Mouse (Mus musculus) skeletal muscle tissue, adult 2 months (tissue): ENCODE measurements at regions not wholly inside any gene's neighbourhood (a gene's known extent, or its start where the extent isn't known, plus 50 kb on each side); places are given as distances from the start of the nearest gene placed in this dataset.
A peak's percentile ranks its signal among the peaks of the same experiment; 100 is the strongest.

Experiments
- DNase-seq: peaks from one replicate; pipeline ENCODE4 v3.0.0-alpha.2; 2012; ENCODE audit warnings: low read depth, low spot score

DNA sequence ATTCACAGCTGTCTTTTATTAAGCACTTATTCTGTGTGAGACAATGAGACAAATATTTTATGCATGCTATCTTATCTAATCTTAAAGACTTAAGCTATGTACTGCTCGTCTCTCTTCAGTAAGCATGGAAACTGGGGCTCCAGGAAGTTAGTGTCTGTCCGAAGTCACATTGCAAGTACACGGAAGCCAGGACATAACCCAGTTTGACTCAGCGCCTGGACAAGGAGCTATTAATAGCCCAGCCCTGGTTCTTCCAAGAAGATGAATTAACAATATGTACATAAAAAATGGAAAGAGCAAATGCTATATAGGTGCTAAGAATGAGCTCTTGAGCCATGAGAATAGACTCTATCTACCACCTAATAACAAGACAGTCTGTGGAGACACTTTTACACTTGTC lies 85.2 kb upstream of the Col24a1 start:
- DNase-seq: peak; percentile 62

DNA sequence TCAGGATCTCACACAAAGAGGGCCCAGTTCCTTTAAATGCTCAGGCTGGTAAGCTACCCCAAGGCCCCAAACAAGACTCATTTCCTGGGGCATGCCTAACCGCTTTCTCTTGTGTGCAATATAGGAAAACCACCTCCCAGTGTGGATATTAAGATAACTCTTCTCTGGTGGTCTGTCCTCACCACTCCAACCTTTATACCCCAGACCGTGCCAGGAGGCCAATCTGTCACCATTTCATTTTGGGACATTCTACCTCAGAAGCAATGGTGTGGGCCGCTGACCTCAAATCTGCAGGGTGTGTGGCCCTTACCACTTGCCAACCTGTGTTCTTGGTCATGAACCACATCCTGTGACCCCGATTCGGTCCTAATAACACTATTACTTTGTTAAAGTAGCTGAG lies 82.1 kb upstream of the Col24a1 start:
- DNase-seq: no peak

DNA sequence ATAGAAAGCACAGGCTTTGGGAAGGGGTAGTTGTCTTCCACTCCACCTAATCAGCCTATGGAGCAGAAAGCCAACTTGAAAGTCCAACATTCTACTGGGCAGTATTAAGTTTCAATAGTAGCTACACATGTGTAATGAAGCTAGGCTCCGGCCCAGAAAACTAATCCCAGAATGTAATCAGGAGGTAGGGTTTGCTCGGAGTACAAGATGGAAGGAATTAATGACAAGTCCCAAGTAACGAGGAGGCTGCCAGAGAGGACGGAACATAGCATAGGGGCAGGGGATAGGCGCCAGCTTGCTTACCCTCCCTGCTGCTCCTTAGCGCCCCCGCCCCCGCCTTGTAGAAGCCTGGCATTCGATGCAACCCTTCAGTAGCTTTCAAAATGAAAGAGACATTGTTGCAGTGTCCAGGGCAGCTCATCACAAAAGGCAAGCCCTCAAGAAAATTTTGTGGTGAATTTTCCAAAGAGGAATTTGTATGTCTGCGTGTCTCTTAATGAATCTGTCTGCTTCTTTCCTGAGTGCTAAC lies 75.2 kb upstream of the Col24a1 start:
- no peak for DNase-seq

DNA sequence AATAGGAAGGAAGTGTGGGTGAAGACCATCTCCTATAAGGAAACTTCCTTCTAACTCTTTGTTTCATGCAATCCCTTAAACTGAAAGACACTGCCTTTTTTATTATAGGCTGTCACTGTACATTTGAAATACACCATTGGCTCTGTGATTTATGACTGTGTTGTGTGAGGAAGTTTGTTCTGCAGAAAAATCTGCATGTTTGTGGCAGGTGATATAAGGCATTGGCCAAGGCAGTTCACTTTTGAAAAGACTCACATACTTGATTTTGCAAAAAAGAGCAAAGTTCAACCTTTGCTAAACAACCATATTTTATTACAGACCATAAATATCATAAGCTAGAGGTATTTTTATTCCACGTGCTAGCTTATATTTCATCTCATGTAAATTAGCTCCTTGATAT lies 69.3 kb upstream of the Col24a1 start:
- no peak for DNase-seq

DNA sequence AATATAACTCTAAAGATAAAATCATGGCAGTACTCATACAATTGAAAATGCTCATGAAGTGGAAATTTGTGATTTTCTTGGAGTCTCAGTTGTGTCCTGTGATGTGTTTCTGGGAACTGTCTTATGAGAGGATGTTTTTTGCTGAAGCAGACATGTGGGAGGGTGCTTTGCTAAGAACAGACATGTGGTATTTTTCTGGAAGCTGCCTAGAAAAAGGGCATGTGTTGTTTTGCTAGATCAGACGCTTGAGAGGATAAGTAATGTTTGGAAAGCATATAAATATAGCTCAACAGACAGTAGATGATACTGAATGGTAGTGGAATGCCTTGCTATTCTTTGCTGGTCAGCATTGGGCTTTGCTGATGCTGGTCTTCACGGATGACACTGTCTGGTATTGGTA lies 68.2 kb upstream of the Col24a1 start:
- no peak for DNase-seq

DNA sequence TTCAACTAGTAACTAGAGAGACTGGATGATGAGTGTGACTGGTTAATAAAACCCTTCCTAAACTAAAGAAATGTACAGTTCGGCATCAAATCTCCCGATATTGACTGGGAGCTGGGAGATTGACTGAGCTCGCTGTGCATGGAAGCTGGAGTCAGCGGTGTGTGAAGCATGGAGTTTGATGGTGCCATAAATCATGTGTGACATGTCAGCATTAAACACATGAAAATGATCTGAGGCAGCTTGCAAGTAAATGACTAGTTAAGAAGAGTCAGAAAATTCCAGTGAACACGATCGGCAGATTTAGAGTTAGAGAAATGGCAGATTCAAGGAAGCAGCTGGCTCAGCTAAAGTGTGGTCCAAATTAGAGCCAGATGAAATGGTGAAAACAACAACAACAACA lies 61.6 kb upstream of the Col24a1 start:
- DNase-seq: no peak

DNA sequence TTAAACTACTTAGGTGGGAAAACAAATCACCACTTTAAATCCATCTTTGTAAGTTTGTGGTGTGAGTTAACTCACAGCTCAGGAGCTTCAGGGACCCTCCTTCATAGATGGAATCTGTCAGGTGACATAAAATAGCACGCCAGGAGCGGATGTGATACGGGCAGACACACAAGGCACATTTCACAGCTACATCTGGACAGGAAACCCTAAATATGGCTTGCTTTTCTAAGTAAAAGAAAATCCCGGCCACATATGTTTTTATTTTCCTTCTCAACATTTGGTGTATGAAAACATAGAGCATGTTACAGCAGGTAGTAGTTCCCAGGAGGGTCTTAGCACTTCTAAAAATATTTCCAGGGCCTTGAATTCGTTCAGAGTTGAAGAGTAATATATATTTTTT lies 50.1 kb upstream of the Col24a1 start:
- DNase-seq: no peak
